Mouse (Mus musculus): ENCODE measurements around the gene Olfr1311. TPM values are rescaled to one million over a fixed set of nuclear protein-coding genes. Genes with fewer than 3 reads are reported as not detected.
"Not testable (repeated sequence)": the region's sequence is repeated elsewhere in the genome, so short reads cannot be mapped to it uniquely, and the experiment has no call there.

Olfr1311 gene
- polyA plus RNA-seq (2011; ENCODE audit: insufficient read depth, insufficient read length, low read depth, missing spikeins), result not detected in 2 replicates

GRCm38 (mm10) chr2:112024312-112024711 is at the start of gene Olfr1311:
Gene Olfr1311 (minus strand): TSS chr2:112024412.
- TF ChIP-seq POLR2A (IDR thresholded peaks at IDR 0.05; ENCODE audit: insufficient read depth, low read length) (no peak), EP300 (IDR thresholded peaks at IDR 0.05; ENCODE audit: insufficient read depth, low read depth, low read length) (no peak), CTCF (IDR thresholded peaks at IDR 0.05; ENCODE audit: low read depth, low read length) (no peak)
- no peaks in the 10 kb centered on the region for H3K4me1 ChIP-seq (ENCODE audit: control insufficient read depth, insufficient read depth, low read length)
- H3K27me3 ChIP-seq (ENCODE audit: control insufficient read depth, insufficient read depth, low read length, poor library complexity, severe bottlenecking), result no peaks in the 10 kb centered on the region
- H3K4me3 ChIP-seq (ENCODE audit: low read depth, low read length), result no peak within 1 kb of the TSS
- H3K36me3 ChIP-seq (ENCODE audit: control insufficient read depth, insufficient read depth, low read length, poor library complexity, severe bottlenecking), result no peaks in the 10 kb centered on the region
- no peak within 1 kb of the TSS for H3K27ac ChIP-seq (ENCODE audit: insufficient read depth, low read length)
- no peaks in the 10 kb centered on the region for H3K9me3 ChIP-seq (replicated peaks; ENCODE audit: control insufficient read depth, insufficient read depth, low read length, poor library complexity, severe bottlenecking)
- no peak within 1 kb of the TSS for H3K9ac ChIP-seq (ENCODE audit: low read depth, poor library complexity, severe bottlenecking)

DNA sequence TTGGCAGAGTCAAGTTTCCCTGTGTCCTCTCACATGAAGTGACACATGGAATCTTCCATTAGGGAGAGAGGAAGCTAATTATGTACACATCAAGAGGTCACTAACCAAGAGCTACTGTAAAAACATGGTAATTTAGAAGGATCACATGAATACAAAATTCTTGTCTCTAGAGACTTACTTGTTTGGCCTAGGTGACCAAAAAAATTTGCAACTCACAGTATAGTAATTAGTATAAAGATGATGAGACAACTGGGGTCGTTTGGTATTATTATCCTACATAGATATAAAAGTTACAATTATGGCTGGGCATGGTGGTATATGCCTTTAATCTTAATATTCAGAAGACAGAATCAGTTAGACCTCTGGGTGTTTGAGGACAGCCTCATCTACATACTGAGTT is 25.9 kb upstream of the Olfr1311 start, which contains the start of gene Olfr1312:
Gene Olfr1312, minus strand, starts transcription at position 101 of the 400 bp plus-strand sequence.
- H3K9me3 ChIP-seq (replicated peaks; ENCODE audit: control insufficient read depth, insufficient read depth, low read length, poor library complexity, severe bottlenecking), result 0 out of 2 replicates have a peak, but pooled peaks cover 3% of the 10 kb centered on the region
- no peak within 1 kb of the TSS for H3K27ac ChIP-seq (ENCODE audit: insufficient read depth, low read length)
- no peaks in the 10 kb centered on the region for H3K4me1 ChIP-seq (ENCODE audit: control insufficient read depth, insufficient read depth, low read length)
- H3K4me3 ChIP-seq (ENCODE audit: low read depth, low read length), result no peak within 1 kb of the TSS
- TF ChIP-seq POLR2A (IDR thresholded peaks at IDR 0.05; ENCODE audit: insufficient read depth, low read length) (no peak), EP300 (IDR thresholded peaks at IDR 0.05; ENCODE audit: insufficient read depth, low read depth, low read length) (no peak), CTCF (IDR thresholded peaks at IDR 0.05; ENCODE audit: low read depth, low read length) (no peak)
- no peak within 1 kb of the TSS for H3K9ac ChIP-seq (ENCODE audit: low read depth, poor library complexity, severe bottlenecking)
- H3K36me3 ChIP-seq (ENCODE audit: control insufficient read depth, insufficient read depth, low read length, poor library complexity, severe bottlenecking), result no peaks in the 10 kb centered on the region
- no peaks in the 10 kb centered on the region for H3K27me3 ChIP-seq (ENCODE audit: control insufficient read depth, insufficient read depth, low read length, poor library complexity, severe bottlenecking)

DNA sequence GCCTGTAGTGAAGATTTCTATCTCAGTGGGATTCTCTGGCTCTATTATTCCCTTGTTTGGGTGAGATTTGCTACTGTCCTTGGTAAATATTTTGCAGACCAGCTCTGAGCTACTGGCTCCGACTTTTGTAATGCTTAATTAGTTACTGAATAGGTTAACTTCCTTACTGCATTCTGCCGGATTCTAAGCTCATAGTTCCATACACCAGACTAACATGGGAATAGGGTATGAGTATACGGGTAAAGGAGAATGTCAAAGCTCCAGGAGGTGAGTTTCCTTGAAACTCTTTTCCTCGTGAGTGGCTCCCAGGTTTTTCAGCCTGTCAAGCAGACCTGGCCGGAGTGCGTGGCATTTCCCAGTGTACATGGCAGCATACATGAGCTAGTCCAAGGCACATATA is 2.8 kb upstream of the Olfr1311 start:
- not testable (repeated sequence) for H3K27me3 ChIP-seq (ENCODE audit: control insufficient read depth, insufficient read depth, low read length, poor library complexity, severe bottlenecking); H3K36me3 ChIP-seq (ENCODE audit: control insufficient read depth, insufficient read depth, low read length, poor library complexity, severe bottlenecking); H3K4me1 ChIP-seq (ENCODE audit: control insufficient read depth, insufficient read depth, low read length); H3K27ac ChIP-seq (ENCODE audit: insufficient read depth, low read length); H3K9ac ChIP-seq (ENCODE audit: low read depth, poor library complexity, severe bottlenecking); H3K9me3 ChIP-seq (replicated peaks; ENCODE audit: control insufficient read depth, insufficient read depth, low read length, poor library complexity, severe bottlenecking); H3K4me3 ChIP-seq (ENCODE audit: low read depth, low read length)

DNA sequence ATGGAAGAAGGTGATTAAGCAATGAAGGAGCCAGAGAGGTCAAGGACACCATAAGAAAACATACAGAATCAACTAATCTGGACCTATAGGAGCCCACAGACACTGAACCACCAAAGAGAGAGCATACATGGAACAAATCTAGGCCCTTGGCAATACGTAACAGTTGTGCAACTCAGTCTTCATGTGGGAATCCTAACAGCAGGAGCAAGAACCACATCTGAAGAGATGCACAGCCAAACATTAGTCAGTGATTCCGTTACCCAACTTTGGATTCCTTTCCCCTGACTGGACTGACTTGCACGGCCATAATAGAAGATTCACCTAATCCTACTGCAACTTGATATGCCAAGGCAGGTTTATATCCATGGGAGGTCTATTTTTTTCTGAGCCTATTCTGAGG is 9.3 kb downstream of the Olfr1311 start:
- Histone ChIP-seq H3K27ac (ENCODE audit: insufficient read depth, low read length) (no peak overlapping the region), H3K9me3 (replicated peaks; ENCODE audit: control insufficient read depth, insufficient read depth, low read length, poor library complexity, severe bottlenecking) (no peaks in the 10 kb centered on the region), H3K4me1 (ENCODE audit: control insufficient read depth, insufficient read depth, low read length) (no peaks in the 10 kb centered on the region), H3K9ac (ENCODE audit: low read depth, poor library complexity, severe bottlenecking) (no peak overlapping the region), H3K36me3 (ENCODE audit: control insufficient read depth, insufficient read depth, low read length, poor library complexity, severe bottlenecking) (no peaks in the 10 kb centered on the region), H3K4me3 (ENCODE audit: low read depth, low read length) (no peak overlapping the region), H3K27me3 (ENCODE audit: control insufficient read depth, insufficient read depth, low read length, poor library complexity, severe bottlenecking) (no peaks in the 10 kb centered on the region)
- TF ChIP-seq EP300 (IDR thresholded peaks at IDR 0.05; ENCODE audit: insufficient read depth, low read depth, low read length) (no peak), CTCF (IDR thresholded peaks at IDR 0.05; ENCODE audit: low read depth, low read length) (no peak), POLR2A (IDR thresholded peaks at IDR 0.05; ENCODE audit: insufficient read depth, low read length) (no peak)

GRCm38 (mm10) chr2:112012608-112013007 is 11.6 kb downstream of the Olfr1311 start, which contains the start of gene Olfr1310:
Gene Olfr1310 (minus strand): TSS chr2:112012708.
- Histone ChIP-seq H3K4me1 (ENCODE audit: control insufficient read depth, insufficient read depth, low read length) (no peaks in the 10 kb centered on the region), H3K9ac (ENCODE audit: low read depth, poor library complexity, severe bottlenecking) (no peak within 1 kb of the TSS), H3K27me3 (ENCODE audit: control insufficient read depth, insufficient read depth, low read length, poor library complexity, severe bottlenecking) (no peaks in the 10 kb centered on the region), H3K27ac (ENCODE audit: insufficient read depth, low read length) (no peak within 1 kb of the TSS), H3K9me3 (replicated peaks; ENCODE audit: control insufficient read depth, insufficient read depth, low read length, poor library complexity, severe bottlenecking) (no peaks in the 10 kb centered on the region), H3K4me3 (ENCODE audit: low read depth, low read length) (no peak within 1 kb of the TSS), H3K36me3 (ENCODE audit: control insufficient read depth, insufficient read depth, low read length, poor library complexity, severe bottlenecking) (no peaks in the 10 kb centered on the region)
- TF ChIP-seq EP300 (IDR thresholded peaks at IDR 0.05; ENCODE audit: insufficient read depth, low read depth, low read length), result no peak
- no peak for TF ChIP-seq CTCF (IDR thresholded peaks at IDR 0.05; ENCODE audit: low read depth, low read length)
- no peak for TF ChIP-seq POLR2A (IDR thresholded peaks at IDR 0.05; ENCODE audit: insufficient read depth, low read length)

- TF ChIP-seq EP300 (IDR thresholded peaks at IDR 0.05; ENCODE audit: insufficient read depth, low read depth, low read length) (no peak), CTCF (IDR thresholded peaks at IDR 0.05; ENCODE audit: low read depth, low read length) (no peak), POLR2A (IDR thresholded peaks at IDR 0.05; ENCODE audit: insufficient read depth, low read length) (no peak)
- Histone ChIP-seq H3K27me3 (ENCODE audit: control insufficient read depth, insufficient read depth, low read length, poor library complexity, severe bottlenecking) (no peaks in the 10 kb centered on the region), H3K36me3 (ENCODE audit: control insufficient read depth, insufficient read depth, low read length, poor library complexity, severe bottlenecking) (no peaks in the 10 kb centered on the region), H3K9me3 (replicated peaks; ENCODE audit: control insufficient read depth, insufficient read depth, low read length, poor library complexity, severe bottlenecking) (no peaks in the 10 kb centered on the region), H3K27ac (ENCODE audit: insufficient read depth, low read length) (no peak within 1 kb of the TSS), H3K4me3 (ENCODE audit: low read depth, low read length) (no peak within 1 kb of the TSS), H3K9ac (ENCODE audit: low read depth, poor library complexity, severe bottlenecking) (no peak within 1 kb of the TSS), H3K4me1 (ENCODE audit: control insufficient read depth, insufficient read depth, low read length) (no peaks in the 10 kb centered on the region)
Measured at GRCm38 (mm10) chr2:111990181-111990580, 34.0 kb downstream of the Olfr1311 start, which contains the start of gene Olfr1309. Gene Olfr1309 (minus strand): TSS chr2:111990281.

Other genes starting within 250 kb of the Olfr1311 start
- not detected in 2 replicates for gene Olfr1302, start 247.0 kb downstream of the Olfr1311 start, polyA plus RNA-seq (2011; ENCODE audit: insufficient read depth, insufficient read length, low read depth, missing spikeins)
- not detected in 2 replicates for gene Olfr1303, start 204.1 kb downstream of the Olfr1311 start, polyA plus RNA-seq (2011; ENCODE audit: insufficient read depth, insufficient read length, low read depth, missing spikeins)
- gene Olfr1305, start 147.3 kb downstream of the Olfr1311 start, polyA plus RNA-seq (2011; ENCODE audit: insufficient read depth, insufficient read length, low read depth, missing spikeins), result not detected in 2 replicates
- gene Olfr1306, start 108.1 kb downstream of the Olfr1311 start, polyA plus RNA-seq (2011; ENCODE audit: insufficient read depth, insufficient read length, low read depth, missing spikeins), result not detected in 2 replicates
- gene Olfr1307, start 75.0 kb downstream of the Olfr1311 start, polyA plus RNA-seq (2011; ENCODE audit: insufficient read depth, insufficient read length, low read depth, missing spikeins), result 0.06 TPM in 2 replicates
- gene Olfr1308, start 59.5 kb downstream of the Olfr1311 start, polyA plus RNA-seq (2011; ENCODE audit: insufficient read depth, insufficient read length, low read depth, missing spikeins), result not detected in 2 replicates
- gene Olfr1309, start 34.1 kb downstream of the Olfr1311 start, polyA plus RNA-seq (2011; ENCODE audit: insufficient read depth, insufficient read length, low read depth, missing spikeins), result 0.15 TPM in 1 of 2 replicates, not detected in the other
- gene Olfr1310, start 11.7 kb downstream of the Olfr1311 start, polyA plus RNA-seq (2011; ENCODE audit: insufficient read depth, insufficient read length, low read depth, missing spikeins), result 0.12 and 0.18 TPM in 2 replicates
- not detected in 2 replicates for gene Olfr1312, start 25.8 kb upstream of the Olfr1311 start, polyA plus RNA-seq (2011; ENCODE audit: insufficient read depth, insufficient read length, low read depth, missing spikeins)
- not detected in 2 replicates for gene Olfr1313, start 53.4 kb upstream of the Olfr1311 start, polyA plus RNA-seq (2011; ENCODE audit: insufficient read depth, insufficient read length, low read depth, missing spikeins)
- gene Olfr1314, start 72.4 kb upstream of the Olfr1311 start, polyA plus RNA-seq (2011; ENCODE audit: insufficient read depth, insufficient read length, low read depth, missing spikeins), result not detected in 2 replicates
- not detected in 2 replicates for gene Olfr1315-ps1, start 91.0 kb upstream of the Olfr1311 start, polyA plus RNA-seq (2011; ENCODE audit: insufficient read depth, insufficient read length, low read depth, missing spikeins)
- gene Olfr1316, start 110.6 kb upstream of the Olfr1311 start, polyA plus RNA-seq (2011; ENCODE audit: insufficient read depth, insufficient read length, low read depth, missing spikeins), result not detected in 2 replicates
- not detected in 2 replicates for gene Olfr1317, start 115.9 kb upstream of the Olfr1311 start, polyA plus RNA-seq (2011; ENCODE audit: insufficient read depth, insufficient read length, low read depth, missing spikeins)
- not detected in 2 replicates for gene Olfr1318, start 129.8 kb upstream of the Olfr1311 start, polyA plus RNA-seq (2011; ENCODE audit: insufficient read depth, insufficient read length, low read depth, missing spikeins)
- gene Lpcat4, start 215.1 kb upstream of the Olfr1311 start, polyA plus RNA-seq (2011; ENCODE audit: insufficient read depth, insufficient read length, low read depth, missing spikeins), result 33.4 and 35.4 TPM in 2 replicates
- not detected in 2 replicates for gene Nutm1, start 234.9 kb upstream of the Olfr1311 start, polyA plus RNA-seq (2011; ENCODE audit: insufficient read depth, insufficient read length, low read depth, missing spikeins)
- 129 and 130 TPM in 2 replicates for gene Nop10, start 237.5 kb upstream of the Olfr1311 start, polyA plus RNA-seq (2011; ENCODE audit: insufficient read depth, insufficient read length, low read depth, missing spikeins)
- gene Slc12a6, start 241.4 kb upstream of the Olfr1311 start, polyA plus RNA-seq (2011; ENCODE audit: insufficient read depth, insufficient read length, low read depth, missing spikeins), result 31.9 and 32.2 TPM in 2 replicates
- 2.2 and 2.3 TPM in 2 replicates for gene Gm21985, start 241.9 kb upstream of the Olfr1311 start, polyA plus RNA-seq (2011; ENCODE audit: insufficient read depth, insufficient read length, low read depth, missing spikeins)

All from ES-Bruce4 (cell line).